8 mouse cellular contexts compared by ENCODE assay signal in the genomic region with DNA sequence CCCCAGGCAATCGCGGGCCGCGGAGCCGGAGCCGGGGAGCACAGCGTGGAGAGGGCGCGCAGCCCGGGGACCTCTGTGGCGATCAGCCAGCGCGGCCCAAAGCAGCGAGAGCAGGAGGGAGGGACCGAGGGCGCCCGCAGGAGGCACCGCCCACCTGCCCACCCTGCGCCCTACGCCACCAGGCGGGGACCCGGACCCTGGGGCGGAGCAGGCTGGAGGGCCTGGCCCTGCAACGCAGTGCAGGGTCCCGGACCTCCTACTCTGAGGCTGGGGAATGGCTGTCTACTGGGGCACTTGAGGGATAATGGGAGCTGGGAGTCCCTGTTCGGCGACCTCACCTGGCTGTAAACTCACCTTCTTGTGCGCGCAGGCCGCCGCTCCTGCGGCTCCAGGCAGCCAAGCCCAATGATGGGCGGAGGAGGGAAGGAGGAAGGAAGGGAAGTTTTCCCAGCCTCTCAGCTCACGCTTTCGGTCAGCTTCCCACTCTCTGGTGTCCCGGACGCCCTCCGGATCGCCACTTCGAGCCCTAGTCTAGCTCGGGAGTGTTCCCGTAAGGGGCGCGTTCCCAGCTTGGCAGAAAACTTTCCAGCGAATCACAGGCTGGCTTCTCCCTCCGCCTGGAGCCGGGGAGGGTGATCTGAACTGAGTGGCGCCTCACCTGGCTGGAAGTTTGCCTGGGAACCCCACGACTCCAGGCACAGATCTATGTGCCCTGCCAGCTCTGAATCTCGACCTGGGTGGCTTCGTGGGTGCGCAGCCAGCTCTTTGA. TPM values are rescaled to one million over a fixed set of nuclear protein-coding genes. Genes with fewer than 3 reads are reported as not detected.
A peak's percentile ranks its signal among the peaks of the same experiment; 100 is the strongest.
DNase-seq lines count a peak whose midpoint lies in the region; ATAC-seq and TF ChIP-seq lines count a peak whose summit lies in the region.

A gene (minus strand): TSS at position 174 of the 769 bp plus-strand sequence.

- intact Hi-C loops in heart, postnatal 36 days (cut with DNase I): loop anchor here (2.0 kb wide), 1 partner anchor 70 kb away; a partner anchor contains a TSS
- intact Hi-C loops in left cerebral cortex, postnatal 36 days (cut with DNase I): no loop called here

- no peak for TF ChIP-seq CTCF in ES-Bruce4 (IDR thresholded peaks at IDR 0.05; ENCODE audit: low read depth, low read length)
- TF ChIP-seq CTCF in stomach, postnatal 0 days (IDR thresholded peaks at IDR 0.05; ENCODE audit: low read depth): peak; percentile 49; the same call in 1 of the 2 replicates

- DNase-seq in adrenal gland, postnatal 36 days: peak; percentile 72 to 82
- DNase-seq in forebrain, embryonic 10.5 days (ENCODE audit: extremely low spot score, low spot score): peak; percentile 52
- DNase-seq in heart, postnatal 36 days: peak; percentile 56 to 70
- DNase-seq in large intestine, adult 2 months (ENCODE audit: low read depth, low spot score): no peak
- peak; percentile 84 for DNase-seq in stomach, postnatal 0 days (ENCODE audit: low spot score)
- no peak for DNase-seq in left cerebral cortex, postnatal 36 days (ENCODE audit: low spot score in 2 of 2)

- H3K4me2 ChIP-seq in stomach, postnatal 0 days (replicated peaks; ENCODE audit: low read depth): peak within 1 kb of the TSS; percentile 92

- 0 out of 2 replicates have a peak, but pooled peaks have one; percentile 2 for TF ChIP-seq EP300 in ES-Bruce4 (IDR thresholded peaks at IDR 0.05; ENCODE audit: insufficient read depth, low read depth, low read length)
- no peak for TF ChIP-seq EP300 in stomach, postnatal 0 days (optimal IDR thresholded peaks at IDR 0.05)

- no peaks in the 10 kb centered on the region for H3K9me3 ChIP-seq in ES-Bruce4 (replicated peaks; ENCODE audit: control insufficient read depth, insufficient read depth, low read length, poor library complexity, severe bottlenecking)
- H3K9me3 ChIP-seq in forebrain, embryonic 10.5 days: no peaks in the 10 kb centered on the region
- no peaks in the 10 kb centered on the region for H3K9me3 ChIP-seq in stomach, postnatal 0 days (ENCODE audit: control insufficient read depth, low read length)

- H3K36me3 ChIP-seq in ES-Bruce4 (ENCODE audit: control insufficient read depth, insufficient read depth, low read length, poor library complexity, severe bottlenecking): no peaks in the 10 kb centered on the region
- no peaks in the 10 kb centered on the region for H3K36me3 ChIP-seq in forebrain, embryonic 10.5 days (replicated peaks)
- H3K36me3 ChIP-seq in stomach, postnatal 0 days (ENCODE audit: control insufficient read depth, insufficient read depth, low read length): no peaks in the 10 kb centered on the region

- under 1% methylated on average over 52 of the region's 52 CpGs for WGBS in forebrain, embryonic 10.5 days
- WGBS in large intestine, adult 2 months: under 1% methylated on average over 52 of the region's 52 CpGs
- WGBS in stomach, postnatal 0 days: under 1% methylated on average over 52 of the region's 52 CpGs

- peak within 1 kb of the TSS; percentile 77 for H3K9ac ChIP-seq in ES-Bruce4 (ENCODE audit: low read depth, poor library complexity, severe bottlenecking)
- peak within 1 kb of the TSS; percentile 78 for H3K9ac ChIP-seq in stomach, postnatal 0 days (ENCODE audit: low read length)

- TF ChIP-seq POLR2A in ES-Bruce4 (IDR thresholded peaks at IDR 0.05; ENCODE audit: insufficient read depth, low read length): peak; percentile 15

- H3K4me3 ChIP-seq in ES-Bruce4 (ENCODE audit: low read depth, low read length): peak within 1 kb of the TSS; percentile 77
- peak within 1 kb of the TSS; percentile 82 for H3K4me3 ChIP-seq in forebrain, embryonic 10.5 days
- H3K4me3 ChIP-seq in stomach, postnatal 0 days (ENCODE audit: low read depth, low read length): peak within 1 kb of the TSS; percentile 75

- no peaks in the 10 kb centered on the region for H3K27me3 ChIP-seq in ES-Bruce4 (ENCODE audit: control insufficient read depth, insufficient read depth, low read length, poor library complexity, severe bottlenecking)
- H3K27me3 ChIP-seq in forebrain, embryonic 10.5 days (ENCODE audit: poor library complexity, severe bottlenecking): peaks cover 80% of the 10 kb centered on the region
- no peaks in the 10 kb centered on the region for H3K27me3 ChIP-seq in stomach, postnatal 0 days (ENCODE audit: control insufficient read depth, insufficient read depth, low read length)

- ATAC-seq in megakaryocyte progenitor cell, adult 5-6 weeks (replicated peaks; ENCODE audit: poor library complexity): peak; percentile 45
- ATAC-seq in stomach, postnatal 0 days (ENCODE audit: low FRiP score, low TSS enrichment): peak; percentile 80

- peaks cover 6% of the 10 kb centered on the region for H3K4me1 ChIP-seq in ES-Bruce4 (ENCODE audit: control insufficient read depth, insufficient read depth, low read length)
- peaks cover 54% of the 10 kb centered on the region for H3K4me1 ChIP-seq in forebrain, embryonic 10.5 days
- peaks cover 4% of the 10 kb centered on the region for H3K4me1 ChIP-seq in stomach, postnatal 0 days (replicated peaks; ENCODE audit: control insufficient read depth, insufficient read depth)

- H3K27ac ChIP-seq in ES-Bruce4 (ENCODE audit: insufficient read depth, low read length): peak within 1 kb of the TSS; percentile 69
- H3K27ac ChIP-seq in forebrain, embryonic 10.5 days: peak within 1 kb of the TSS; percentile 83
- H3K27ac ChIP-seq in stomach, postnatal 0 days (replicated peaks): peak within 1 kb of the TSS; percentile 97

RNA-seq across cellular contexts. Expression of the gene that starts here (rescaled TPM):
- polyA plus RNA-seq in ES-Bruce4 (2011; ENCODE audit: insufficient read depth, insufficient read length, low read depth, missing spikeins): 16.8 and 18.9 TPM in 2 replicates
- total RNA-seq in adrenal gland, postnatal 36 days (2021): 1 to 10 TPM; 4.9 to 5.0 TPM
- 6.6 and 6.7 TPM in 2 replicates for polyA plus RNA-seq in forebrain, embryonic 10.5 days (2016; fragmentation: Nextera tagmentation; extraction: Ambion mirVana)
- total RNA-seq in heart, postnatal 36 days (2021): 1 to 10 TPM; 5.1 to 5.2 TPM
- polyA plus RNA-seq in large intestine, adult 2 months (2012; rRNA removed): 47.2 and 51.4 TPM in 2 replicates
- total RNA-seq in megakaryocyte progenitor cell, adult 5-6 weeks (2015): 0.47 TPM in 1 of 2 replicates, not detected in the other
- total RNA-seq in megakaryocyte progenitor cell, adult 5-6 weeks (2017): 0.41 and 0.87 TPM in 2 replicates
- 79.0 and 90.0 TPM in 2 replicates for polyA plus RNA-seq in stomach, postnatal 0 days (2015; fragmentation: Nextera tagmentation; extraction: Ambion mirVana)
- 1 to 10 TPM; 4.8 to 5.4 TPM for total RNA-seq in left cerebral cortex, postnatal 36 days (2021)

Comparison
In these comparisons a context has a peak if more than half of its experiments do, and no peak if none do; other contexts are left out.
1. Peak in ATAC-seq in megakaryocyte progenitor cell, adult 5-6 weeks; RNA of the gene not detected or under 1 TPM.
2. DNase-seq: peak in adrenal gland, postnatal 36 days (2 of 2), forebrain, embryonic 10.5 days (single experiment), heart, postnatal 36 days (2 of 2) and stomach, postnatal 0 days (single experiment); none in large intestine, adult 2 months (single experiment) and left cerebral cortex, postnatal 36 days (0 of 2).
3. Peak in every context shown above with its lines, with median percentiles within 50 percentile points of each other: H3K27ac ChIP-seq and H3K4me3 ChIP-seq.